Mouse (Mus musculus): Measurements from ENCODE around the gene Gm27029. TPM values are rescaled to one million over a fixed set of nuclear protein-coding genes. Genes with fewer than 3 reads are reported as not detected.

Gene Gm27029
- total RNA-seq, 2 experiments from 2014 or later, result 2.7 to 4.7 TPM

Small RNA genes within 50 kb of the gene (microRNA-seq; reads per million reads assigned to microRNA genes)
- gene Mir6929 (ENCODE audit: borderline number of aligned reads in 2 of 2), result 0 to 2.8 reads per million in 2 experiments

Other genes starting within 250 kb of the Gm27029 start
- gene Ccr10, start 249.4 kb downstream of the Gm27029 start, total RNA-seq (2021), result under 1 TPM in 1 of 2 experiments, not detected in 1; 0.51 TPM
- 10 to 100 TPM; 29.5 to 35.6 TPM for gene Ezh1, start 198.3 kb downstream of the Gm27029 start, total RNA-seq (2021)
- gene Ramp2, start 178.8 kb downstream of the Gm27029 start, total RNA-seq (2021), result 10 to 100 TPM; 38.3 to 41.4 TPM
- 100 to 1,000 TPM in 1 of 2 experiments, 10 to 100 TPM in 1; 89.3 to 113 TPM for gene Vps25, start 171.1 kb downstream of the Gm27029 start, total RNA-seq (2021)
- 1 to 10 TPM; 4.1 to 4.6 TPM for gene Wnk4, start 164.2 kb downstream of the Gm27029 start, total RNA-seq (2021)
- under 1 TPM; 0.33 to 0.99 TPM for gene Cntd1, start 145.8 kb downstream of the Gm27029 start, total RNA-seq (2021)
- gene Coa3, start 145.7 kb downstream of the Gm27029 start, total RNA-seq (2021), result 10 to 100 TPM; 79.9 to 86.3 TPM
- gene Becn1, start 122.5 kb downstream of the Gm27029 start, total RNA-seq (2021), result 100 to 1,000 TPM; 151 to 161 TPM
- gene Psme3, start 108.6 kb downstream of the Gm27029 start, total RNA-seq (2021), result 100 to 1,000 TPM; 139 to 164 TPM
- gene Aoc2, start 99.7 kb downstream of the Gm27029 start, total RNA-seq (2021), result 1 to 10 TPM; 6.0 to 7.0 TPM
- gene Aoc3, start 94.2 kb downstream of the Gm27029 start, total RNA-seq (2021), result 100 to 1,000 TPM in 1 of 2 experiments, 10 to 100 TPM in 1; 40.0 to 124 TPM
- gene G6pc, start 57.2 kb downstream of the Gm27029 start, total RNA-seq (2021), result 10 to 100 TPM; 13.0 to 27.5 TPM
- gene Aarsd1, start 7.2 kb downstream of the Gm27029 start, total RNA-seq (2021), result 10 to 100 TPM; 29.1 to 38.1 TPM
- gene Rundc1, start 289 bp upstream of the Gm27029 start, total RNA-seq (2021), result 10 to 100 TPM; 28.2 TPM
- gene Ptges3l, start 537 bp upstream of the Gm27029 start, total RNA-seq (2021), result 1 to 10 TPM; 6.1 TPM
- 10 to 100 TPM; 68.8 to 83.9 TPM for gene Rpl27, start 17.5 kb upstream of the Gm27029 start, total RNA-seq (2021)
- gene Ifi35, start 23.6 kb upstream of the Gm27029 start, total RNA-seq (2021), result 10 to 100 TPM; 30.0 to 38.8 TPM
- 10 to 100 TPM in 1 of 2 experiments, 1 to 10 TPM in 1; 9.8 to 14.9 TPM for gene Rnd2, start 40.2 kb upstream of the Gm27029 start, total RNA-seq (2021)
- gene Vat1, start 41.4 kb upstream of the Gm27029 start, total RNA-seq (2021), result 100 to 1,000 TPM; 126 TPM
- gene Brca1, start 127.2 kb upstream of the Gm27029 start, total RNA-seq (2021), result under 1 TPM; 0.80 to 0.96 TPM
- 100 to 1,000 TPM; 128 to 165 TPM for gene Nbr1, start 127.4 kb upstream of the Gm27029 start, total RNA-seq (2021)
- 10 to 100 TPM; 13.9 to 26.8 TPM for gene Tmem106a, start 157.4 kb upstream of the Gm27029 start, total RNA-seq (2021)
- not detected for gene Gm11634, start 174.5 kb upstream of the Gm27029 start, total RNA-seq (2021)
- 10 to 100 TPM; 29.3 to 31.3 TPM for gene Rdm1, start 202.4 kb upstream of the Gm27029 start, total RNA-seq (2021)
- 10 to 100 TPM; 11.6 to 14.3 TPM for gene Arl4d, start 240.7 kb upstream of the Gm27029 start, total RNA-seq (2021)